Mouse (Mus musculus): ENCODE results near the gene Epb41l3. TPM values are rescaled to one million over a fixed set of nuclear protein-coding genes. Genes with fewer than 3 reads are reported as not detected.

Gene Epb41l3
- polyA plus RNA-seq, 1 experiment from 2014 or later = 125 TPM

GRCm38 (mm10) chr17:69255834-69256233 lies 180.4 kb downstream of the Epb41l3 start:
- WGBS = 24% methylated on average over 9 of the region's 9 CpGs
- Histone ChIP-seq H3K4me1 (peaks cover 11% of the 10 kb centered on the region; the same call in 1 of the 2 replicates), H3K9ac (no peak overlapping the region), H3K27ac (replicated peaks) (no peak overlapping the region), H3K9me3 (replicated peaks) (no peaks in the 10 kb centered on the region), H3K4me3 (replicated peaks) (no peak overlapping the region), H3K36me3 (peaks cover 17% of the 10 kb centered on the region), H3K4me2 (replicated peaks) (no peak overlapping the region), H3K27me3 (no peaks in the 10 kb centered on the region)
- peak; percentile 26; the same call in 1 of the 2 replicates for ATAC-seq (ENCODE audit: insufficient number of reproducible peaks, low FRiP score, low TSS enrichment, low read depth)

- ATAC-seq (ENCODE audit: insufficient number of reproducible peaks, low FRiP score, low TSS enrichment, low read depth) = no peak
- Histone ChIP-seq H3K9me3 (replicated peaks) (no peaks in the 10 kb centered on the region), H3K27me3 (no peaks in the 10 kb centered on the region), H3K36me3 (peaks cover 17% of the 10 kb centered on the region), H3K9ac (no peak overlapping the region), H3K4me1 (peaks cover 11% of the 10 kb centered on the region; the same call in 1 of the 2 replicates), H3K4me3 (replicated peaks) (no peak overlapping the region), H3K27ac (replicated peaks) (no peak overlapping the region), H3K4me2 (replicated peaks) (no peak overlapping the region)
- 43% methylated on average over 9 of the region's 9 CpGs for WGBS
These were observed 181.0 kb downstream of the Epb41l3 start for GRCm38 (mm10) chr17:69256441-69256840.

GRCm38 (mm10) chr17:69263810-69264565 lies 188.5 kb downstream of the Epb41l3 start:
- Histone ChIP-seq H3K27me3 (no peaks in the 10 kb centered on the region), H3K27ac (replicated peaks) (no peak overlapping the region), H3K4me3 (replicated peaks) (no peak overlapping the region), H3K9me3 (replicated peaks) (no peaks in the 10 kb centered on the region), H3K4me1 (0 out of 2 replicates have a peak, but pooled peaks cover 3% of the 10 kb centered on the region), H3K9ac (no peak overlapping the region), H3K36me3 (peaks cover 31% of the 10 kb centered on the region), H3K4me2 (replicated peaks) (no peak overlapping the region)
- ATAC-seq (ENCODE audit: insufficient number of reproducible peaks, low FRiP score, low TSS enrichment, low read depth) = no peak
- WGBS = 61% methylated on average over 15 of the region's 15 CpGs

- no peak overlapping the region for H3K9ac ChIP-seq
- H3K36me3 ChIP-seq = peaks cover 22% of the 10 kb centered on the region
- H3K27me3 ChIP-seq = no peaks in the 10 kb centered on the region
- no peaks in the 10 kb centered on the region for H3K9me3 ChIP-seq (replicated peaks)
- H3K4me2 ChIP-seq (replicated peaks) = no peak overlapping the region
- ATAC-seq (ENCODE audit: insufficient number of reproducible peaks, low FRiP score, low TSS enrichment, low read depth) = no peak
- WGBS = 54% methylated on average over 4 of the region's 4 CpGs
- 0 out of 2 replicates have a peak, but pooled peaks cover 3% of the 10 kb centered on the region for H3K4me1 ChIP-seq
- H3K4me3 ChIP-seq (replicated peaks) = no peak overlapping the region
- no peak overlapping the region for H3K27ac ChIP-seq (replicated peaks)
These were observed 189.7 kb downstream of the Epb41l3 start for GRCm38 (mm10) chr17:69265171-69265570.

GRCm38 (mm10) chr17:69265759-69266463 lies 190.4 kb downstream of the Epb41l3 start:
- Histone ChIP-seq H3K9ac (no peak overlapping the region), H3K4me2 (replicated peaks) (no peak overlapping the region), H3K9me3 (replicated peaks) (no peaks in the 10 kb centered on the region), H3K36me3 (peaks cover 26% of the 10 kb centered on the region), H3K27me3 (no peaks in the 10 kb centered on the region), H3K4me1 (0 out of 2 replicates have a peak, but pooled peaks cover 3% of the 10 kb centered on the region), H3K4me3 (replicated peaks) (no peak overlapping the region), H3K27ac (replicated peaks) (no peak overlapping the region)
- no peak for ATAC-seq (ENCODE audit: insufficient number of reproducible peaks, low FRiP score, low TSS enrichment, low read depth)
- WGBS = 50% methylated on average over 17 of the region's 17 CpGs

GRCm38 (mm10) chr17:69266936-69267335 lies 191.5 kb downstream of the Epb41l3 start:
- 80% methylated on average over 5 of the region's 5 CpGs for WGBS
- H3K36me3 ChIP-seq = peaks cover 27% of the 10 kb centered on the region
- no peak overlapping the region for H3K4me2 ChIP-seq (replicated peaks)
- H3K4me1 ChIP-seq = 0 out of 2 replicates have a peak, but pooled peaks cover 3% of the 10 kb centered on the region
- H3K4me3 ChIP-seq (replicated peaks) = no peak overlapping the region
- no peak overlapping the region for H3K27ac ChIP-seq (replicated peaks)
- no peak overlapping the region for H3K9ac ChIP-seq
- H3K27me3 ChIP-seq = no peaks in the 10 kb centered on the region
- no peaks in the 10 kb centered on the region for H3K9me3 ChIP-seq (replicated peaks)
- no peak for ATAC-seq (ENCODE audit: insufficient number of reproducible peaks, low FRiP score, low TSS enrichment, low read depth)

GRCm38 (mm10) chr17:69267526-69267925 lies 192.0 kb downstream of the Epb41l3 start:
- Histone ChIP-seq H3K27ac (replicated peaks) (no peak overlapping the region), H3K27me3 (no peaks in the 10 kb centered on the region), H3K9me3 (replicated peaks) (no peaks in the 10 kb centered on the region), H3K9ac (no peak overlapping the region), H3K4me2 (replicated peaks) (no peak overlapping the region), H3K4me1 (0 out of 2 replicates have a peak, but pooled peaks cover 3% of the 10 kb centered on the region), H3K4me3 (replicated peaks) (no peak overlapping the region), H3K36me3 (peaks cover 27% of the 10 kb centered on the region)
- WGBS = 56% methylated on average over 6 of the region's 6 CpGs
- no peak for ATAC-seq (ENCODE audit: insufficient number of reproducible peaks, low FRiP score, low TSS enrichment, low read depth)

- H3K9ac ChIP-seq = no peak overlapping the region
- H3K4me1 ChIP-seq = no peaks in the 10 kb centered on the region
- H3K36me3 ChIP-seq = peaks cover 18% of the 10 kb centered on the region
- no peaks in the 10 kb centered on the region for H3K27me3 ChIP-seq
- no peaks in the 10 kb centered on the region for H3K9me3 ChIP-seq (replicated peaks)
- H3K4me3 ChIP-seq (replicated peaks) = no peak overlapping the region
- no peak overlapping the region for H3K4me2 ChIP-seq (replicated peaks)
- H3K27ac ChIP-seq (replicated peaks) = no peak overlapping the region
- ATAC-seq (ENCODE audit: insufficient number of reproducible peaks, low FRiP score, low TSS enrichment, low read depth) = no peak
- 29% methylated on average over 5 of the region's 5 CpGs for WGBS
These were observed 201.9 kb downstream of the Epb41l3 start for GRCm38 (mm10) chr17:69277362-69277761.

GRCm38 (mm10) chr17:69284511-69284910 lies 209.0 kb downstream of the Epb41l3 start:
- WGBS = 92% methylated on average over 13 of the region's 13 CpGs
- no peak for ATAC-seq (ENCODE audit: insufficient number of reproducible peaks, low FRiP score, low TSS enrichment, low read depth)

GRCm38 (mm10) chr17:69288130-69288529 lies 212.6 kb downstream of the Epb41l3 start:
- Histone ChIP-seq H3K4me2 (replicated peaks) (no peak overlapping the region), H3K4me1 (no peaks in the 10 kb centered on the region), H3K27ac (replicated peaks) (no peak overlapping the region), H3K9ac (no peak overlapping the region), H3K27me3 (no peaks in the 10 kb centered on the region), H3K4me3 (replicated peaks) (no peak overlapping the region), H3K9me3 (replicated peaks) (no peaks in the 10 kb centered on the region), H3K36me3 (peaks cover 70% of the 10 kb centered on the region)
- WGBS = 92% methylated on average over 12 of the region's 12 CpGs
- ATAC-seq (ENCODE audit: insufficient number of reproducible peaks, low FRiP score, low TSS enrichment, low read depth) = no peak

More at GRCm38 (mm10) chr17:69284511-69284910, 209.0 kb downstream of the Epb41l3 start:
- Histone ChIP-seq H3K4me1 (no peaks in the 10 kb centered on the region), H3K36me3 (peaks cover 70% of the 10 kb centered on the region), H3K9ac (no peak overlapping the region), H3K9me3 (replicated peaks) (no peaks in the 10 kb centered on the region), H3K27me3 (no peaks in the 10 kb centered on the region), H3K4me2 (replicated peaks) (no peak overlapping the region), H3K27ac (replicated peaks) (no peak overlapping the region), H3K4me3 (replicated peaks) (no peak overlapping the region)

- Histone ChIP-seq H3K9ac (no peak overlapping the region), H3K27ac (replicated peaks) (no peak overlapping the region), H3K27me3 (no peaks in the 10 kb centered on the region), H3K9me3 (replicated peaks) (no peaks in the 10 kb centered on the region), H3K4me1 (no peaks in the 10 kb centered on the region), H3K4me3 (replicated peaks) (no peak overlapping the region), H3K4me2 (replicated peaks) (no peak overlapping the region), H3K36me3 (peaks cover 52% of the 10 kb centered on the region)
- WGBS = 88% methylated on average over 3 of the region's 3 CpGs
- no peak for ATAC-seq (ENCODE audit: insufficient number of reproducible peaks, low FRiP score, low TSS enrichment, low read depth)
These were observed 214.8 kb downstream of the Epb41l3 start for GRCm38 (mm10) chr17:69290272-69290671.
